Mouse (Mus musculus): ENCODE measurements around the gene Tmem130. TPM values are rescaled to one million over a fixed set of nuclear protein-coding genes. Genes with fewer than 3 reads are reported as not detected.

Tmem130 gene
- polyA plus RNA-seq, 2 experiments from 2014 or later, result not detected

- no peak for ATAC-seq
These were observed 32.4 kb downstream of the Tmem130 start for GRCm38 (mm10) chr5:144729216-144729615.

- no peak for ATAC-seq
These were observed 33.4 kb downstream of the Tmem130 start for GRCm38 (mm10) chr5:144728237-144728636.

- no peak for ATAC-seq
These were observed 34.5 kb downstream of the Tmem130 start for GRCm38 (mm10) chr5:144727119-144727518.

GRCm38 (mm10) chr5:144725554-144725953 lies 36.1 kb downstream of the Tmem130 start:
- ATAC-seq, result no peak

- ATAC-seq, result no peak
These were observed 36.7 kb downstream of the Tmem130 start for GRCm38 (mm10) chr5:144724926-144725325.

GRCm38 (mm10) chr5:144720281-144720680 lies 41.3 kb downstream of the Tmem130 start:
- no peak for ATAC-seq

GRCm38 (mm10) chr5:144719781-144720180 lies 41.8 kb downstream of the Tmem130 start:
- ATAC-seq, result no peak

GRCm38 (mm10) chr5:144717186-144717585 lies 44.4 kb downstream of the Tmem130 start:
- ATAC-seq, result no peak

GRCm38 (mm10) chr5:144713371-144713770 lies 48.2 kb downstream of the Tmem130 start:
- ATAC-seq, result no peak

GRCm38 (mm10) chr5:144707603-144708002 lies 54.0 kb downstream of the Tmem130 start:
- no peak for ATAC-seq

GRCm38 (mm10) chr5:144703464-144704368 lies 57.9 kb downstream of the Tmem130 start:
- ATAC-seq, result no peak

- no peak for ATAC-seq
These were observed 66.1 kb downstream of the Tmem130 start for GRCm38 (mm10) chr5:144695289-144696060.

GRCm38 (mm10) chr5:144694161-144694560 lies 67.5 kb downstream of the Tmem130 start:
- ATAC-seq, result no peak

- ATAC-seq, result no peak
These were observed 70.2 kb downstream of the Tmem130 start for GRCm38 (mm10) chr5:144691421-144691820.

GRCm38 (mm10) chr5:144688371-144688770 lies 73.2 kb downstream of the Tmem130 start:
- ATAC-seq, result no peak

Other genes with a start within 250 kb of the Tmem130 start
- gene Nptx2, start 215.9 kb downstream of the Tmem130 start, polyA plus RNA-seq (2017; shearing (Covaris generic)), result not detected
- 10 to 100 TPM; 50.9 to 69.5 TPM for gene Trrap, start 5.9 kb upstream of the Tmem130 start, polyA plus RNA-seq (2017; shearing (Covaris generic))
- 1 to 10 TPM; 4.0 to 5.2 TPM for gene Smurf1, start 204.0 kb upstream of the Tmem130 start, polyA plus RNA-seq (2017; shearing (Covaris generic))